Mouse (Mus musculus): Measurements from ENCODE around the gene Gpr162. TPM values are rescaled to one million over a fixed set of nuclear protein-coding genes. Genes with fewer than 3 reads are reported as not detected.

Gene Gpr162
- 107 and 117 TPM in 2 replicates for polyA plus RNA-seq (2012; rRNA removed)

- TF ChIP-seq POLR2A (IDR thresholded peaks at IDR 0.05; ENCODE audit: borderline replicate concordance, extremely low read depth, insufficient read depth, insufficient read length, poor library complexity, severe bottlenecking) (peak; percentile 68; the same call in 1 of the 2 replicates), CTCF (IDR thresholded peaks at IDR 0.05; ENCODE audit: borderline replicate concordance, extremely low read depth, insufficient read depth, insufficient read length) (peak; percentile 16; the same call in 1 of the 2 replicates)
- peak; percentile 85 for DNase-seq (ENCODE audit: low read depth)
These were observed at the start of gene Gpr162 for GRCm38 (mm10) chr6:124863658-124864298. Gene Gpr162 (minus strand): TSS chr6:124863983.

GRCm38 (mm10) chr6:124913214-124913613, 49.4 kb upstream of the Gpr162 start:
- TF ChIP-seq POLR2A (IDR thresholded peaks at IDR 0.05; ENCODE audit: borderline replicate concordance, extremely low read depth, insufficient read depth, insufficient read length, poor library complexity, severe bottlenecking): no peak
- TF ChIP-seq CTCF (IDR thresholded peaks at IDR 0.05; ENCODE audit: borderline replicate concordance, extremely low read depth, insufficient read depth, insufficient read length): no peak
- no peak for DNase-seq (ENCODE audit: low read depth)

- no peak for TF ChIP-seq POLR2A (IDR thresholded peaks at IDR 0.05; ENCODE audit: borderline replicate concordance, extremely low read depth, insufficient read depth, insufficient read length, poor library complexity, severe bottlenecking)
- TF ChIP-seq CTCF (IDR thresholded peaks at IDR 0.05; ENCODE audit: borderline replicate concordance, extremely low read depth, insufficient read depth, insufficient read length): no peak
- no peak for DNase-seq (ENCODE audit: low read depth)
These were observed 47.9 kb upstream of the Gpr162 start, which contains the start of gene Lag3 for GRCm38 (mm10) chr6:124911533-124912218. Gene Lag3 (minus strand): TSS chr6:124911705.

- DNase-seq (ENCODE audit: low read depth): no peak
- no peak for TF ChIP-seq CTCF (IDR thresholded peaks at IDR 0.05; ENCODE audit: borderline replicate concordance, extremely low read depth, insufficient read depth, insufficient read length)
- no peak for TF ChIP-seq POLR2A (IDR thresholded peaks at IDR 0.05; ENCODE audit: borderline replicate concordance, extremely low read depth, insufficient read depth, insufficient read length, poor library complexity, severe bottlenecking)
These were observed 46.2 kb upstream of the Gpr162 start for GRCm38 (mm10) chr6:124910032-124910431.

- no peak for DNase-seq (ENCODE audit: low read depth)
- no peak for TF ChIP-seq CTCF (IDR thresholded peaks at IDR 0.05; ENCODE audit: borderline replicate concordance, extremely low read depth, insufficient read depth, insufficient read length)
These were observed 44.0 kb upstream of the Gpr162 start for GRCm38 (mm10) chr6:124907767-124908166.

- peak; percentile 45 for DNase-seq (ENCODE audit: low read depth)
- TF ChIP-seq POLR2A (IDR thresholded peaks at IDR 0.05; ENCODE audit: borderline replicate concordance, extremely low read depth, insufficient read depth, insufficient read length, poor library complexity, severe bottlenecking) (no peak), CTCF (IDR thresholded peaks at IDR 0.05; ENCODE audit: borderline replicate concordance, extremely low read depth, insufficient read depth, insufficient read length) (no peak)
These were observed 41.4 kb upstream of the Gpr162 start for GRCm38 (mm10) chr6:124904991-124905860.

- TF ChIP-seq CTCF (IDR thresholded peaks at IDR 0.05; ENCODE audit: borderline replicate concordance, extremely low read depth, insufficient read depth, insufficient read length): peak; percentile 75
- peak; percentile 53; the same call in 1 of the 2 replicates for TF ChIP-seq POLR2A (IDR thresholded peaks at IDR 0.05; ENCODE audit: borderline replicate concordance, extremely low read depth, insufficient read depth, insufficient read length, poor library complexity, severe bottlenecking)
- DNase-seq (ENCODE audit: low read depth): peak; percentile 97
These were observed 40.6 kb upstream of the Gpr162 start for GRCm38 (mm10) chr6:124904161-124904981.

GRCm38 (mm10) chr6:124903580-124904151, 39.9 kb upstream of the Gpr162 start:
- TF ChIP-seq POLR2A (IDR thresholded peaks at IDR 0.05; ENCODE audit: borderline replicate concordance, extremely low read depth, insufficient read depth, insufficient read length, poor library complexity, severe bottlenecking) (no peak; the same call in 1 of the 2 replicates), CTCF (IDR thresholded peaks at IDR 0.05; ENCODE audit: borderline replicate concordance, extremely low read depth, insufficient read depth, insufficient read length) (peak; percentile 97)
- peak; percentile 96 for DNase-seq (ENCODE audit: low read depth)

GRCm38 (mm10) chr6:124901851-124902250, 38.1 kb upstream of the Gpr162 start:
- DNase-seq (ENCODE audit: low read depth): no peak
- TF ChIP-seq POLR2A (IDR thresholded peaks at IDR 0.05; ENCODE audit: borderline replicate concordance, extremely low read depth, insufficient read depth, insufficient read length, poor library complexity, severe bottlenecking): no peak
- TF ChIP-seq CTCF (IDR thresholded peaks at IDR 0.05; ENCODE audit: borderline replicate concordance, extremely low read depth, insufficient read depth, insufficient read length): no peak

GRCm38 (mm10) chr6:124900801-124901480, 37.2 kb upstream of the Gpr162 start:
- no peak for DNase-seq (ENCODE audit: low read depth)
- TF ChIP-seq CTCF (IDR thresholded peaks at IDR 0.05; ENCODE audit: borderline replicate concordance, extremely low read depth, insufficient read depth, insufficient read length) (no peak), POLR2A (IDR thresholded peaks at IDR 0.05; ENCODE audit: borderline replicate concordance, extremely low read depth, insufficient read depth, insufficient read length, poor library complexity, severe bottlenecking) (no peak)
